Mouse (Mus musculus) forebrain, embryonic 13.5 days (tissue): ENCODE results near the gene C530008M17Rik. TPM values are rescaled to one million over a fixed set of nuclear protein-coding genes. Genes with fewer than 3 reads are reported as not detected.
A peak's percentile ranks its signal among the peaks of the same experiment; 100 is the strongest.

Source experiments
- ATAC-seq: fragments of 200-750 bp; cut with Nextera tagmentation; 2 replicates; pipeline ENCODE4 v1.8.0; 2017
- H3K27ac ChIP-seq: fragments of 300-500 bp; sonication (generic); 2 replicates; pipeline ENCODE4 v1.5.1; 2015; ENCODE audit warnings: inconsistent platforms, mild to moderate bottlenecking, moderate library complexity
- H3K27me3 ChIP-seq: fragments of 300-500 bp; sonication (generic); 2 replicates; pipeline ENCODE4 v1.6.1; 2015; ENCODE audit warnings: mild to moderate bottlenecking, inconsistent platforms
- H3K36me3 ChIP-seq: fragments of 300-500 bp; sonication (generic); 2 replicates; pipeline ENCODE4 v1.6.1; 2015; ENCODE audit warnings: mild to moderate bottlenecking, inconsistent platforms; ENCODE audit not compliant: poor library complexity, severe bottlenecking
- H3K4me1 ChIP-seq: fragments of 300-500 bp; sonication (generic); 2 replicates; pipeline ENCODE4 v1.6.1; 2015; ENCODE audit warnings: inconsistent platforms
- H3K4me2 ChIP-seq: fragments of 300-500 bp; sonication (generic); 2 replicates; pipeline ENCODE4 v1.6.1; 2015; ENCODE audit warnings: inconsistent platforms, mild to moderate bottlenecking, moderate library complexity
- H3K4me3 ChIP-seq: fragments of 300-500 bp; sonication (generic); 2 replicates; pipeline ENCODE4 v1.5.1; 2015; ENCODE audit warnings: mild to moderate bottlenecking, inconsistent platforms
- H3K9ac ChIP-seq: fragments of 300-500 bp; sonication (generic); 2 replicates; pipeline ENCODE4 v1.6.1; 2015; ENCODE audit warnings: mild to moderate bottlenecking, inconsistent platforms
- H3K9me3 ChIP-seq: fragments of 300-500 bp; sonication (generic); replicated peaks from 2 replicates; pipeline ENCODE4 v1.6.1; 2016; ENCODE audit warnings: inconsistent platforms
- WGBS: fragments of 180-500 bp; shearing (Covaris S2); methylation state at CpG from one replicate; pipeline ENCODE4 v1.1.7; 2015; 5-methylcytosine and 5-hydroxymethylcytosine counted together
- polyA plus RNA-seq: library from polyadenylated mRNA; unstranded; fragments of >200 nt; fragmentation: Nextera tagmentation; extraction: Ambion mirVana; gene quantifications from 2 replicates; pipeline ENCODE4 v1.2.1, GENCODE M21; 2015

Gene C530008M17Rik
- polyA plus RNA-seq, 1 experiment from 2014 or later, result 77.4 TPM

GRCm38 (mm10) chr5:76785013-76785412 is 128.7 kb downstream of the C530008M17Rik start:
- Histone ChIP-seq H3K4me3 (no peak overlapping the region), H3K36me3 (peaks cover 23% of the 10 kb centered on the region), H3K9me3 (no peaks in the 10 kb centered on the region), H3K27me3 (no peaks in the 10 kb centered on the region), H3K27ac (no peak overlapping the region), H3K4me1 (peaks cover 50% of the 10 kb centered on the region), H3K9ac (no peak overlapping the region), H3K4me2 (no peak overlapping the region)
- ATAC-seq, result no peak
- 87% methylated on average over 6 of the region's 6 CpGs for WGBS

DNA sequence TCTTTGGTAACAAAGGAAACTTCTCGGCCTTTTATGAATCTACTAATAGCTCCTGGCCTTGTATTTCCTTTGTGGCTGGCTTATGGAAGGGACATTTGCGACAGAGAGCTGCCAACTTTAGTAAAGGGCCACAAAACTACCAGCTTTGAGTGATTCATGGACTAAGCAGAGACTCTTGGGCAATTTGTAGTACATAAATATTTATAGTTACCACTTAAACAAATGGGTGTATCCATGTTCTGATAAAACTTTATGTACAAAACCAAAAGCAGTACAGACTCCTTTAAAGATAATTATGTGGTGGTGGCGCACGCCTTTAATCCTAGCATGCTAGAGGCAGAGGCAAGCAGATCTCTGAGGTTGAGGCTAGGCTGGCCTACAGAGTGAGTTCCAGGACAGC is 133.6 kb downstream of the C530008M17Rik start:
- no peak overlapping the region for H3K27ac ChIP-seq
- H3K27me3 ChIP-seq, result no peaks in the 10 kb centered on the region
- H3K4me1 ChIP-seq, result peaks cover 2% of the 10 kb centered on the region; the same call in 1 of the 2 replicates
- H3K4me3 ChIP-seq, result no peak overlapping the region
- 92% methylated on average over 4 of the region's 4 CpGs for WGBS
- no peak overlapping the region for H3K9ac ChIP-seq
- H3K4me2 ChIP-seq, result no peak overlapping the region
- no peak for ATAC-seq
- H3K9me3 ChIP-seq, result no peaks in the 10 kb centered on the region
- H3K36me3 ChIP-seq, result peaks cover 56% of the 10 kb centered on the region

GRCm38 (mm10) chr5:76791280-76791679 is 135.0 kb downstream of the C530008M17Rik start:
- 83% methylated on average over 4 of the region's 4 CpGs for WGBS
- Histone ChIP-seq H3K4me2 (no peak overlapping the region), H3K27ac (no peak overlapping the region), H3K36me3 (peaks cover 56% of the 10 kb centered on the region), H3K4me3 (no peak overlapping the region), H3K9me3 (no peaks in the 10 kb centered on the region), H3K9ac (no peak overlapping the region), H3K27me3 (no peaks in the 10 kb centered on the region), H3K4me1 (no peaks in the 10 kb centered on the region)
- ATAC-seq, result no peak

DNA sequence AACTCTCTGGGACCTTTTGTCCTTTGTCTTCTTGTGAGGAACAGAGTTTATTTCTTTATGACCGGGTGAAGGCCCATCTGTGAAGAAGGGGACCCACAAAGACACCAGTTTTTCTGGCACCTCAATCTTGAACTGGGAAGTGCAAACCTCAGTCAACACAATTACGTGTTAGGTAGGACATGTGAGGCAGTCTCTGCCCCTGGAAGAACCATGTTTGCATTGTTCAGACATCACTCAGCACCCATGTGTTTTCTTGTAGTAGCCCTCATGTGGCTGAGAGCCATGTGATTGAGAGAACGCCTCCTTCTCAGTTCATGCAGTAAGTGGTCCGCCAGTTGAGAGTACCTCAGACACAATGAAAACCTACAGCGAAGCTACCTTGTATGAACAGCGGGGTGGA is 136.4 kb downstream of the C530008M17Rik start:
- no peak overlapping the region for H3K4me3 ChIP-seq
- no peaks in the 10 kb centered on the region for H3K9me3 ChIP-seq
- peaks cover 51% of the 10 kb centered on the region for H3K36me3 ChIP-seq
- no peak overlapping the region for H3K27ac ChIP-seq
- no peaks in the 10 kb centered on the region for H3K27me3 ChIP-seq
- no peaks in the 10 kb centered on the region for H3K4me1 ChIP-seq
- no peak overlapping the region for H3K9ac ChIP-seq
- no peak overlapping the region for H3K4me2 ChIP-seq
- ATAC-seq, result no peak
- 95% methylated on average over 6 of the region's 6 CpGs for WGBS

GRCm38 (mm10) chr5:76798043-76798442 is 141.7 kb downstream of the C530008M17Rik start:
- Histone ChIP-seq H3K36me3 (peaks cover 28% of the 10 kb centered on the region), H3K9me3 (no peaks in the 10 kb centered on the region; the same call in 1 of the 2 replicates), H3K4me1 (peaks cover 9% of the 10 kb centered on the region), H3K9ac (no peak overlapping the region), H3K27me3 (no peaks in the 10 kb centered on the region), H3K27ac (no peak overlapping the region), H3K4me3 (no peak overlapping the region), H3K4me2 (no peak overlapping the region)
- 91% methylated on average over 8 of the region's 8 CpGs for WGBS
- ATAC-seq, result no peak

- 63% methylated on average over 10 of the region's 10 CpGs for WGBS
Observed at GRCm38 (mm10) chr5:76799471-76799870, 143.2 kb downstream of the C530008M17Rik start.

GRCm38 (mm10) chr5:76809031-76809430 is 152.7 kb downstream of the C530008M17Rik start:
- H3K27me3 ChIP-seq, result no peaks in the 10 kb centered on the region
- H3K36me3 ChIP-seq, result peaks cover 24% of the 10 kb centered on the region
- no peak overlapping the region for H3K4me3 ChIP-seq
- no peaks in the 10 kb centered on the region for H3K9me3 ChIP-seq
- peaks cover 15% of the 10 kb centered on the region for H3K4me1 ChIP-seq
- no peak for ATAC-seq
- 87% methylated on average over 6 of the region's 6 CpGs for WGBS
- H3K9ac ChIP-seq, result no peak overlapping the region
- H3K4me2 ChIP-seq, result no peak overlapping the region
- no peak overlapping the region for H3K27ac ChIP-seq

More at GRCm38 (mm10) chr5:76799471-76799870, 143.2 kb downstream of the C530008M17Rik start:
- Histone ChIP-seq H3K4me1 (peaks cover 9% of the 10 kb centered on the region), H3K9me3 (no peaks in the 10 kb centered on the region; the same call in 1 of the 2 replicates), H3K4me3 (no peak overlapping the region), H3K9ac (no peak overlapping the region), H3K4me2 (no peak overlapping the region), H3K36me3 (peaks cover 25% of the 10 kb centered on the region), H3K27ac (no peak overlapping the region), H3K27me3 (no peaks in the 10 kb centered on the region)
- ATAC-seq, result no peak

DNA sequence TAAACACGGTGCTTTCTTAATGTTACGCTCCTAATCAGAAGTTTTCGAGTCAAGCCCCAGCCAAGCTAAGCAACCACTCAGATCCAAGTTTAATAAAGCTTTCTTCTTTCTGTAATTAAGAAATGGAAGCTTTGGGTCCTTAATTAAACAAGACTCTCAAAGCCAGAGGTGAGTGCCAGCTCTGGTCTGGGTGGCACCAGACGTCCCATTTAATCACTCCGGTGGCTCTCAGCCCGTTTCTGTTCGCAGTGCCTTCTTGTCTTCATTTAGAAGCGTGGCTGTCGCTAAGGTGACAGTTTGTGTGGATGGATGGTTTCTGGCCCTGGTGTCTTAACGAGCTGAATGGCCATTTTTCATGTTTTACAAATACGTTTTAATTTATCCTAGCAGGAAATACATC is 158.7 kb downstream of the C530008M17Rik start:
- Histone ChIP-seq H3K36me3 (peaks cover 13% of the 10 kb centered on the region), H3K9ac (no peak overlapping the region), H3K9me3 (no peaks in the 10 kb centered on the region), H3K27ac (peak overlapping the region; percentile 75), H3K27me3 (no peaks in the 10 kb centered on the region), H3K4me1 (peaks cover 47% of the 10 kb centered on the region), H3K4me3 (no peak overlapping the region), H3K4me2 (peak overlapping the region; percentile 34)
- peak; percentile 74 for ATAC-seq
- WGBS, result 35% methylated on average over 11 of the region's 11 CpGs

DNA sequence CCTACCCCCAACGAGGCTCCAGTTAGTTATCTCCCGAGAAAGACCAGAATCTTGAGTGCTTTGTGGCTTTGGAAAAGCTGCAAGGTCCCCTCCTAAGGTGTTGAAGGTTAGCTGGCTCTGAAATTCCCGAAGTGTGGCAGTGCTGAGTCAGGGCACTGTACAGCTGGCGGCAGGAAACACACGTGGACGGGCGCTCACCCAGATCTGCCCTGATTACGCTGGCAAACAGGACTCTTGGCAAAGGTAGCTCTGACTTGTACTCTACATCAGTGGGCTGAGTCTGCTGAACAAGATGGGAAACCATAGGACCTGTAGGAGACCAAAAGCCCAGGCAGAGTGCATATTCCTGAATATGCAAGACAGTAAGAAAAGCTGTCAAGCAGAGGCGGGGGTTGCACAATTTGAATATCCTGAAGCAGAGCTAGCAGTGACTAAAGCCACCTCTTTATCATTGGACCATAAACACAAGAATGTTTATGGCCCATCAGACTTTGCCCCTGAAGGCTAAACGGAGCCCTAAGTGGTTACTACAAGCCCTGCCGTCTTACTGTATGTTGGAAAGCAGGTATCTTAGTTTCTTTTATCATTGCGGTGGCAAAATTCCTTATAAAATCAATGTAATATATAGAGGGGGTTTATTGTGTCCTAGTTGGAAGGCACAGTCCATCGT is 159.6 kb downstream of the C530008M17Rik start:
- Histone ChIP-seq H3K4me2 (no peak overlapping the region), H3K27ac (no peak overlapping the region), H3K4me3 (no peak overlapping the region), H3K36me3 (peaks cover 10% of the 10 kb centered on the region), H3K4me1 (peaks cover 47% of the 10 kb centered on the region), H3K9ac (no peak overlapping the region), H3K27me3 (no peaks in the 10 kb centered on the region), H3K9me3 (no peaks in the 10 kb centered on the region)
- peak; percentile 15; the same call in 1 of the 2 replicates for ATAC-seq
- 75% methylated on average over 13 of the region's 13 CpGs for WGBS

DNA sequence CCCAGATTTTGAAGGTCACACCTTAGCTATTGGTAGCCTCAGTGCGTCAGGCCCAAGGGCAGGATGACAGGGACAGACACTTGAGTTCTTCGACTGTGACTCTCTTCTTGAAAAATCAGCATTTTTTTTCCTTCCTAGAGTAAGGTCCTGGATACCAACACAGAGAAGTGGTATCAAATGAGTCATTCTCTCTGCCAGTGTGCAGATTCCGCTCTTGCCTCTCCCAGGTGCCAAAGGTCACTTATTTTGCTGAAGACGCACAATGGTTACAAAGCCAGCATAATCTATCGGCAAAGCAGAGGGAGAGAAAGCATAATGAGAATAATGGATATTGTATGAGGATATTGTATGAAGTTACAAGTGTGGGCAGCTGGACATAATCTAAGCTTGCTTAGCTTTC is 160.4 kb downstream of the C530008M17Rik start:
- 87% methylated on average over 5 of the region's 5 CpGs for WGBS
- Histone ChIP-seq H3K9me3 (no peaks in the 10 kb centered on the region), H3K4me3 (no peak overlapping the region), H3K27me3 (no peaks in the 10 kb centered on the region), H3K27ac (no peak overlapping the region), H3K4me1 (peaks cover 47% of the 10 kb centered on the region), H3K36me3 (peaks cover 14% of the 10 kb centered on the region), H3K9ac (no peak overlapping the region), H3K4me2 (no peak overlapping the region)
- no peak for ATAC-seq

DNA sequence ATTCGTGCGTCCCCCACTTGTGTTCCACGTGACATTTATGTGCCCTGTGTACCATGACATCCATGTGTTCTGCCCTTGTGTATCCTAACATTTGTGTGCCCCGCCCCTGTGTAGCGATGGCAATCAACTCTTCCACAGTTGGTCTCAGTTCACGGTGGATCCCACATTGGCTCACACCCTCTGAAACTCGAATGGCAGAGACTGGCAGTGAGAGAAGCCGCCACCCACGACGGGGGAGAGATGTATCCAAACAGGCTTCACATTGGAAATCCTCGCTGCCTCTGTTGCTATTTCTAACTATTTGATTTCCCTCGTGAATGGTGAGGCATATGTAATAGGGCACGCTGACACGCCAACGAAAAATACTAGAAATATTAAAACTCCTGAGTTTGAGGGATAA is 161.4 kb downstream of the C530008M17Rik start:
- Histone ChIP-seq H3K27ac (no peak overlapping the region), H3K4me1 (peaks cover 46% of the 10 kb centered on the region), H3K4me3 (no peak overlapping the region), H3K9ac (no peak overlapping the region), H3K4me2 (no peak overlapping the region), H3K36me3 (peaks cover 16% of the 10 kb centered on the region), H3K27me3 (no peaks in the 10 kb centered on the region), H3K9me3 (no peaks in the 10 kb centered on the region)
- ATAC-seq, result no peak
- whole genome bisulfite sequencing, result 89% methylated on average over 15 of the region's 15 CpGs

DNA sequence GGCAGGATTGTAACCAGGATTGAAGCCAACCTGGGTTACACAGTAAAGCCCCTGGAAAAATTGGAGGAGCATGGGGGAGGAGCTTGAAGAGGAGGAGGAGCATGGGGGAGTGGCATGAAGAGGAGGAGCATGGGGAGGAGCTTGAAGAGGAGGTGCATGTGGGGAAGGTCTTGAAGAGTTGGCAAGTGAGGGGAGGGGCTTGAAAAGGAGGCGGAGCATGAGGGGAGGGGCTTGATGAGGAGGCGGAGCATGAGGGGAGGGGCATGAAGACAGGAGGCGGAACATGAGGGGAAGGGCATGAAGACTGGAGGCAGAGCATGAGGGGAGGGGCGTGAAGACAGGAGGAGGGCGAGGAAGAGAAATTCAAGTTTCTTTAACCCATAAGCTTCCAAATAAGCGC is 162.5 kb downstream of the C530008M17Rik start:
- 83% methylated on average over 6 of the region's 6 CpGs for WGBS
- no peaks in the 10 kb centered on the region for H3K27me3 ChIP-seq

GRCm38 (mm10) chr5:76822097-76822496 is 165.8 kb downstream of the C530008M17Rik start:
- H3K36me3 ChIP-seq, result peaks cover 39% of the 10 kb centered on the region

More for the DNA sequence above, 162.5 kb downstream of the C530008M17Rik start:
- Histone ChIP-seq H3K36me3 (peaks cover 23% of the 10 kb centered on the region), H3K4me2 (no peak overlapping the region), H3K4me3 (no peak overlapping the region), H3K9me3 (no peaks in the 10 kb centered on the region), H3K4me1 (peaks cover 35% of the 10 kb centered on the region), H3K9ac (no peak overlapping the region), H3K27ac (no peak overlapping the region)
- ATAC-seq, result no peak

More at GRCm38 (mm10) chr5:76822097-76822496, 165.8 kb downstream of the C530008M17Rik start:
- Histone ChIP-seq H3K9ac (no peak overlapping the region), H3K4me2 (no peak overlapping the region), H3K27ac (no peak overlapping the region), H3K9me3 (no peaks in the 10 kb centered on the region), H3K4me3 (no peak overlapping the region), H3K27me3 (no peaks in the 10 kb centered on the region), H3K4me1 (peaks cover 9% of the 10 kb centered on the region)
- no peak for ATAC-seq
- WGBS, result 92% methylated on average over 15 of the region's 15 CpGs
